In the genomic region with DNA sequence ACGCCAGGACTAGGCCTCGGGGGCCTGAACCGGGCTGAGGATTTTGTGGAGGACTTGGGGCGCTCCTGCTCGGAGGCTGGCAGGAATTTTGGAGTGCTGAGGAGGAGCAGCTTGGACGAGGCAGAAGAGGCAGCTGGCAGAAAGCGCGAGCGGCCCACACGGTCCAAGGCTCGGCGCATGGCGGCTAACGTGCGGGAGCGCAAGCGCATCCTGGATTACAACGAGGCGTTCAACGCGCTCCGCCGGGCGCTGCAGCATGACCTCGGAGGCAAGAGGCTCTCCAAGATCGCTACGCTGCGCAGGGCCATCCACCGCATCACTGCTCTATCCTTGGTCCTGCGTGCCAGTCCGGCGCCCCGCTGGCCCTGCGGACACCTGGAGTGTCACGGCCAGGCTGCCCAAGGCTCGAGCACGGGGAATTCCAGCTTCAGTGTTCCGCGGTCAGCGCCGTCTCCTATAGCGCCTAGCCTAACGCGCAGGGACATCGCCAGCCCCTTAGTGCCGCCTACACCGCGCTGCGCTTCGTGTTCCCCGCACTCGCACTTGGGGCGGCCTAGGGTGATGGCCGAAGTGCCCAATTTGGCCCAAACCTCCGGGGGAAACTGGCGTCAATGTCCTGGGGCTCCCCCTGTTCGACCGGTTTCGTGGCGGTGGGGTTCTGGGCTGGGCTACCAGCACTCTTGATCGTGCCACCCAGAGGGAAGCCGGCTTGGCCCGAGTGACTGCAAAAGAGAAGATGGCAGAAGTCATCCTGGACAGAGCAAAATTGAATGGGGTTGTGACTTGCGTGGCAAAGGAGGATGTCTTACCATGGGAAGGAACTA, we compare ENCODE assay signal across 8 mouse cellular contexts. TPM values are rescaled to one million over a fixed set of nuclear protein-coding genes. Genes with fewer than 3 reads are reported as not detected.
DNase-seq lines count a peak whose midpoint lies in the region; ATAC-seq and TF ChIP-seq lines count a peak whose summit lies in the region.

No protein-coding gene starts in this region.

- no peak for ATAC-seq in megakaryocyte, adult 5-6 weeks (ENCODE audit: poor library complexity, severe bottlenecking)
- no peak for ATAC-seq in embryonic facial prominence, embryonic 12.5 days (ENCODE audit: insufficient number of reproducible peaks, insufficient read depth, low FRiP score, low TSS enrichment)
- ATAC-seq in midbrain, embryonic 16.5 days = peak; percentile 45; the same call in 1 of the 2 replicates

- H3K27ac ChIP-seq in embryonic facial prominence, embryonic 12.5 days = no peak overlapping the region
- peak overlapping the region; percentile 95 for H3K27ac ChIP-seq in layer of hippocampus, adult 2 months
- no peak overlapping the region for H3K27ac ChIP-seq in midbrain, embryonic 16.5 days (ENCODE audit: low read length)

- peaks cover 78% of the 10 kb centered on the region for H3K27me3 ChIP-seq in megakaryocyte, embryonic 14.5 days (replicated peaks)
- H3K27me3 ChIP-seq in embryonic facial prominence, embryonic 12.5 days = peaks cover 73% of the 10 kb centered on the region
- H3K27me3 ChIP-seq in midbrain, embryonic 16.5 days (ENCODE audit: control insufficient read depth, insufficient read depth, low read depth, low read length) = peaks cover 31% of the 10 kb centered on the region

- H3K4me3 ChIP-seq in megakaryocyte, embryonic 14.5 days (replicated peaks) = peak overlapping the region; percentile 59
- peak overlapping the region; percentile 39 for H3K4me3 ChIP-seq in embryonic facial prominence, embryonic 12.5 days
- peak overlapping the region; percentile 56 for H3K4me3 ChIP-seq in layer of hippocampus, adult 2 months
- H3K4me3 ChIP-seq in midbrain, embryonic 16.5 days (ENCODE audit: low read depth, low read length) = peak overlapping the region; percentile 44

- H3K36me3 ChIP-seq in megakaryocyte, embryonic 14.5 days (replicated peaks; ENCODE audit: low read length) = no peaks in the 10 kb centered on the region
- no peaks in the 10 kb centered on the region for H3K36me3 ChIP-seq in embryonic facial prominence, embryonic 12.5 days
- no peaks in the 10 kb centered on the region for H3K36me3 ChIP-seq in midbrain, embryonic 16.5 days (ENCODE audit: control insufficient read depth, insufficient read depth, low read length)

- DNase-seq in layer of hippocampus, adult 2 months (ENCODE audit: low spot score in 2 of 2) = peak; percentile 48 to 59
- no peak for DNase-seq in gastrocnemius, adult 18-20 months (ENCODE audit: low spot score)
- no peak for DNase-seq in c-Kit-positive CD71-positive TER-119-positive erythroid progenitor cells, embryonic 14.5 days (ENCODE audit: low spot score)
- no peak for DNase-seq in adrenal gland, adult 18-20 months (ENCODE audit: low spot score in 2 of 2)

- no peak for TF ChIP-seq CTCF in layer of hippocampus, adult 2 months (conservative IDR thresholded peaks at IDR 0.05)

- H3K9me3 ChIP-seq in megakaryocyte, embryonic 14.5 days = no peaks in the 10 kb centered on the region
- no peaks in the 10 kb centered on the region for H3K9me3 ChIP-seq in embryonic facial prominence, embryonic 12.5 days
- no peaks in the 10 kb centered on the region for H3K9me3 ChIP-seq in midbrain, embryonic 16.5 days (replicated peaks; ENCODE audit: control insufficient read depth, low read length, poor library complexity, severe bottlenecking)

- H3K9ac ChIP-seq in embryonic facial prominence, embryonic 12.5 days = peak overlapping the region; percentile 37
- H3K9ac ChIP-seq in midbrain, embryonic 16.5 days (ENCODE audit: low read depth, low read length) = peak overlapping the region; percentile 80

- H3K4me1 ChIP-seq in megakaryocyte, embryonic 14.5 days = peaks cover 13% of the 10 kb centered on the region; the same call in 1 of the 2 replicates
- H3K4me1 ChIP-seq in embryonic facial prominence, embryonic 12.5 days = peaks cover 10% of the 10 kb centered on the region
- H3K4me1 ChIP-seq in midbrain, embryonic 16.5 days (ENCODE audit: control insufficient read depth, insufficient read depth, low read length) = peaks cover 5% of the 10 kb centered on the region

- peak overlapping the region; percentile 67 for H3K4me2 ChIP-seq in embryonic facial prominence, embryonic 12.5 days (replicated peaks)
- peak overlapping the region; percentile 88 for H3K4me2 ChIP-seq in midbrain, embryonic 16.5 days (ENCODE audit: low read length)

- WGBS in embryonic facial prominence, embryonic 12.5 days = 3% methylated on average over 64 of the region's 64 CpGs
- WGBS in midbrain, embryonic 16.5 days = 3% methylated on average over 64 of the region's 64 CpGs

RNA-seq across cellular contexts. Expression of a gene that starts 0.5 kb away (rescaled TPM):
- polyA plus RNA-seq in megakaryocyte, embryonic 14.5 days (2012; ENCODE audit: insufficient read depth, low replicate concordance) = not detected in 2 replicates
- 0.18 TPM in 1 of 2 replicates, not detected in the other for total RNA-seq in megakaryocyte, adult 5-6 weeks (2015)
- not detected in 2 replicates for total RNA-seq in megakaryocyte, adult 5-6 weeks (2017)
- 0.13 TPM in 1 of 2 replicates, not detected in the other for polyA plus RNA-seq in embryonic facial prominence, embryonic 12.5 days (2016; fragmentation: Nextera tagmentation; extraction: Ambion mirVana)
- 1 to 10 TPM; 3.4 to 5.3 TPM for total RNA-seq in layer of hippocampus, adult 2 months (2021)
- 1.3 and 1.9 TPM in 2 replicates for polyA plus RNA-seq in midbrain, embryonic 16.5 days (2015; fragmentation: Nextera tagmentation; extraction: Ambion mirVana)
- total RNA-seq in gastrocnemius, adult 18-20 months (2021) = not detected
- not detected for total RNA-seq in adrenal gland, adult 18-20 months (2021)

RNA-seq across cellular contexts. Expression of a gene that starts 6.8 kb away (rescaled TPM):
- polyA plus RNA-seq in megakaryocyte, embryonic 14.5 days (2012; ENCODE audit: insufficient read depth, low replicate concordance) = 0.06 TPM in 1 of 2 replicates, not detected in the other
- not detected in 2 replicates for total RNA-seq in megakaryocyte, adult 5-6 weeks (2015)
- total RNA-seq in megakaryocyte, adult 5-6 weeks (2017) = not detected in 2 replicates
- polyA plus RNA-seq in embryonic facial prominence, embryonic 12.5 days (2016; fragmentation: Nextera tagmentation; extraction: Ambion mirVana) = 0.38 and 0.61 TPM in 2 replicates
- under 1 TPM; 0.42 to 0.54 TPM for total RNA-seq in layer of hippocampus, adult 2 months (2021)
- polyA plus RNA-seq in midbrain, embryonic 16.5 days (2015; fragmentation: Nextera tagmentation; extraction: Ambion mirVana) = 0.21 and 0.24 TPM in 2 replicates
- total RNA-seq in gastrocnemius, adult 18-20 months (2021) = 1 to 10 TPM; 1.1 to 2.9 TPM
- total RNA-seq in adrenal gland, adult 18-20 months (2021) = 100 to 1,000 TPM in 1 of 2 experiments, 10 to 100 TPM in 1; 20.9 to 145 TPM

RNA-seq across cellular contexts. Expression of a gene that starts 50.7 kb away (rescaled TPM):
- 6.3 and 8.5 TPM in 2 replicates for polyA plus RNA-seq in megakaryocyte, embryonic 14.5 days (2012; ENCODE audit: insufficient read depth, low replicate concordance)
- 45.8 and 47.9 TPM in 2 replicates for total RNA-seq in megakaryocyte, adult 5-6 weeks (2015)
- 78.4 and 84.4 TPM in 2 replicates for total RNA-seq in megakaryocyte, adult 5-6 weeks (2017)
- polyA plus RNA-seq in embryonic facial prominence, embryonic 12.5 days (2016; fragmentation: Nextera tagmentation; extraction: Ambion mirVana) = 46.7 and 48.6 TPM in 2 replicates
- total RNA-seq in layer of hippocampus, adult 2 months (2021) = 100 to 1,000 TPM; 528 to 537 TPM
- polyA plus RNA-seq in midbrain, embryonic 16.5 days (2015; fragmentation: Nextera tagmentation; extraction: Ambion mirVana) = 110 and 116 TPM in 2 replicates
- total RNA-seq in gastrocnemius, adult 18-20 months (2021) = 10 to 100 TPM in 1 of 2 experiments, 1 to 10 TPM in 1; 8.2 to 12.8 TPM
- 10 to 100 TPM; 55.4 to 56.2 TPM for total RNA-seq in adrenal gland, adult 18-20 months (2021)

Comparison
In these comparisons a context has a peak if more than half of its experiments do, and no peak if none do; other contexts are left out.
1. DNase-seq: peak in layer of hippocampus, adult 2 months (2 of 2); none in gastrocnemius, adult 18-20 months (single experiment), c-Kit-positive CD71-positive TER-119-positive erythroid progenitor cells, embryonic 14.5 days (single experiment) and adrenal gland, adult 18-20 months (0 of 2).
2. RNA of a gene that starts 6.8 kb away (total RNA-seq): 20.9 to 145 TPM in adrenal gland, adult 18-20 months; 1.1 to 2.9 TPM in gastrocnemius, adult 18-20 months, 0.42 to 0.54 TPM in layer of hippocampus, adult 2 months and not detected in megakaryocyte, adult 5-6 weeks; every median in the first group is over 4 times any median in the second.
3. RNA of a gene that starts 50.7 kb away (total RNA-seq): 528 to 537 TPM in layer of hippocampus, adult 2 months; 45.8 to 84.4 TPM in megakaryocyte, adult 5-6 weeks, 55.4 to 56.2 TPM in adrenal gland, adult 18-20 months and 8.2 to 12.8 TPM in gastrocnemius, adult 18-20 months; every median in the first group is over 4 times any median in the second.
4. Peak in every context shown above with its lines, with median percentiles within 50 percentile points of each other: H3K4me3 ChIP-seq.